Mouse (Mus musculus) layer of hippocampus, postnatal 36 days (tissue): Measurements from ENCODE around the gene Rasgrf1. TPM values are rescaled to one million over a fixed set of nuclear protein-coding genes. Genes with fewer than 3 reads are reported as not detected.

ENCODE experiments used
- DNase-seq, 2 experiments: peaks; one replicate each; pipeline ENCODE4 v3.0.0; 2022
- total RNA-seq, 2 experiments: library from RNA; stranded (reverse); gene quantifications; 2 replicates each; pipeline ENCODE4 v1.2.3; 2021

Gene Rasgrf1
- 100 to 1,000 TPM; 434 to 445 TPM for total RNA-seq

DNA sequence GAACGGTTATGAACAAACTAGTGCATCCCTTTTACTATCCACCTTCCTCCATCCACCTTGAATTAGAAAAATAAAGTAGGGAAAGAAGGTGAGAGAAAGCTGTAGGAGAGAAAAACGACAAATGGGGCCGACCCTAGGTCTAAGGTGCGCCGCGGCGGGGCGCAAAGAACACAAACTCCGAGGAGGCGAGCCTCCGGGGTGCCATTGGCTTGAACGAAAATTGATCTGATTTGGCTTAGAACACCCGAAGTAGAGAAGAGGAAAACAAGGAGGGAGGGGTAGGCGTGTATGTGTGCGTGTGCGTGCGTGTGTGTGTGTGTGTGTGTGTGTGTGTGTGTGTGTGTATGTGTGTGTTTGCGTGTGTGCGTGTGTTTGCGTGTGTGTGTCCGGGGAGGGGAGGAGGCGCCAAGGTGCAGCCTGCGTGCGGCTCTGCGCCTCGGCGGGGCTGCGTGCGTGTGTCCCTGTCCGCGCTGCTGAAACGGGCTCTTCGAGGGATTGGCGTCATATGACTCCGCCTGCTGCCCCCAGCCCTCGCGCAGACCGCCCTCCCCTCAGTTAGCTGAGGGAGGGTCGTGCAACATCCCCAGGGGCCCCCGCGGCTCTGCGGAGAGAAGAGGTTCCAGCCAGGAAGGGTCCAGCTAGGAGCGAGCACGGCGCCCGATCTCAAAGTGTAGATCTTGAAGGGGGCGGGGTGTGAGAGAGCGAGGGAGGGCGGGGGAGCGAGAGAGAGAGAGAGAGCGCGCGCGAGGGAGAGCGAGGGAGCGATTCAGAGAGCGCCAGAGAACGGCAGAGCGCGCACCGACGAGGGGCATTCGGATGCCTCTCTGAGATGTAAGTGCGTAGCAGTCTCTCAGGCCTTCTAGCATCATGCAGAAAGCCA is at the start of gene Rasgrf1:
Gene Rasgrf1, plus strand, starts transcription at position 778 of the 880 bp plus-strand sequence.
- peak; percentile 72 to 73 for DNase-seq

DNA sequence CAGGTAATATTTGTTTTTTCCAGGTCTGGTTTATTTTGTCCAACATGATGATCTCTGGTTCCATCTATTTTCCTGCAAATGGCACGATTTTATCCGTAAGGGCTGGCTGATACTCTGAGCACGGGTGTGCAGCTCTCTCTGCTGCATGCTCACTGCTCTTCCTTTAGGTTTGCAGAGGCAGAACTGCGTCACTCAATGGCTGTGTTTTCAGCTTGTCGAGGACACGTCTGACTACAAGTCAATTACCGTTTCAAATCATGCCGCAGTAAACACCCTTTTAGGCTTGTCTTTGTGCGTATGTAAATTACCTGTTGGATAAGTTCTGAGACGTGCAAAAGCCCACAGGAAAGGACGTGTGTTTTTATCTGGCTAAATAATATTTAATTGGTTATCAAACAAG is 49.6 kb upstream of the Rasgrf1 start:
- no peak for DNase-seq

DNA sequence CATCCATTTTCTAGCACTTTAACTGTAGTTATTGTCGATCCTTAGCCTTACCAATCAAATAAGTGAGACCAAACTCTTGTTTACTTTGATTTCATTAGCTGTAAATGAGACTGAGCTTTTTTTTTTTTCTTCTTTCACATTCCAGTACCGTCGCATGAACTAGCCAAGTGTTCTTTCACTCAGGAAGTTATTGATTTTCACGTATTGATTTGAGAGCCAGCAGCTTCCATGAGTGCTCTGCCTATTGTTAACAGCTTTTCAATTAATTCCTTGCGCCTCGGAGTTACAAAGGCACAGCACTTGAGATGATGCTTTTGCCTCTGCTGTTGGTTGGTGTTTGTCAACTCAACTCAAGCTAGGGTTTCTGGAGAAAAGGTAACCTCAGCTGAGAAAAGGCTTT is 49.1 kb upstream of the Rasgrf1 start:
- DNase-seq = no peak

DNA sequence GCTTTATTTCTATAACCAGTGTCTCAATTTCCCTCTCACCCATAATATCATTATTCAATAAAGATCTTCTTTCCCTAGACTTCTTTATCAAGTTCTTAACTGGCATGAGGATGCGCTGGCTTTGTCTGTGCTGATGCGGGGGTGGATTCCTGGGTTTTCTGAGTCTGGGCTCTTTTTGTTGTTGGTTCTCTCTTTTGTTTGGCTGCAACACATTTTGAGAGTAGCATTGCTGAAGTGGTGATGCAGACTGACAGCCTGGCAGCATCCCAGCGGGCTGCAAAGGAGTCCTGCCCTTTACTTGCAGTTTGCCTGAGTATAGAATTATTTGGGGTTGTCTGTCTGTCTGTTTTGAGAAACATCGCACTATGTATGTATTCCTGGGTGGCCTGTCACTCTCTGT is 42.6 kb upstream of the Rasgrf1 start:
- DNase-seq = no peak

DNA sequence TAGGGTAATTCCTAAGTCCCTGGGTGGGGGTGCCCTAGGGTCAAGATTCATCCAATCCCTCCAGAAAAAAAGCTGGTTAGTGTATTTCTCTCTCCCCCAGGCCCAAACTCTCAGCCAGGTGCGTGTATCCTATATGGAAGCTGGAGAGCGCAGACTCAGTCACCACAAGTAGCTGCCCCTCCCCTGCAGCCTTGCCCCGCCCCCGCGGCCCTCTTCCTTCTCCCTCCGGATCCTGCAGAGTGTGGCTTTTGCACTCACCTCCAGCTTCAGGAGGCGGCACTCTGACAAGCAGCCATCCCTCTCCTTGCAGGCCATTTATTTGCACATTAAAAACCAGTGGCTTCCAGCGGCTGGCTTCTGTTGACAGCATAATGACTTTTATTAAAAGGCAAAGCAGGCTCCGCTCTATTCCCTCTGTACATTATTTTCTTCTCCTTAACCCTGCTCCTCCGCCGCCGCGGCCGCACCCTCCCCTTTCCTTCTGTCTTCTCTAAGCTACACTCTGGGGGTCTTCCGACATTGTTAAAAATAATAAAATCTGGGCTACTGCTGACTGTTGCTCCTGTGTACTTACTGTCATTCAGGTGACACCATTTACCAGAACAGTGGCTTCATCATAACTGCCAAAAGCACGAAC is 41.5 kb upstream of the Rasgrf1 start:
- DNase-seq = no peak

DNA sequence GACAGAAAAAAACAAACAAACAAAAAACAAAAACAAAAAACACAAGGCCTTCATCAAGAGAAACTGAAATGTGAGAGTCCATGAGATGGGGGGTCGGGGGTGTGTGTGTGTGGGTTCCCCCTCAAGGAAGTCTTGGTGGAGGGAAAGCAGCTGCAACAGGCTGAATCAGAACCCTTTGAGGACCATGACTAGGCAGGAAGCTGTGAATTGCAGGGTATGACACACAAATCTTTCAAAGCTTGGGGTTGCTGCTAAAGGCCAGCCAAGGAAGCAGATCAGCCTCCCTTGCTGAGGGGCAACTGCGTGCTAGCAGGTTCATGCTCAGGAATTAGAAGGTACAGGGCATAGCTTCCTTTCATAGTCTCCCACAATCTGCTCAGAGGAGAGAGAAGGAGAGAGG is 40.1 kb upstream of the Rasgrf1 start:
- DNase-seq = no peak

DNA sequence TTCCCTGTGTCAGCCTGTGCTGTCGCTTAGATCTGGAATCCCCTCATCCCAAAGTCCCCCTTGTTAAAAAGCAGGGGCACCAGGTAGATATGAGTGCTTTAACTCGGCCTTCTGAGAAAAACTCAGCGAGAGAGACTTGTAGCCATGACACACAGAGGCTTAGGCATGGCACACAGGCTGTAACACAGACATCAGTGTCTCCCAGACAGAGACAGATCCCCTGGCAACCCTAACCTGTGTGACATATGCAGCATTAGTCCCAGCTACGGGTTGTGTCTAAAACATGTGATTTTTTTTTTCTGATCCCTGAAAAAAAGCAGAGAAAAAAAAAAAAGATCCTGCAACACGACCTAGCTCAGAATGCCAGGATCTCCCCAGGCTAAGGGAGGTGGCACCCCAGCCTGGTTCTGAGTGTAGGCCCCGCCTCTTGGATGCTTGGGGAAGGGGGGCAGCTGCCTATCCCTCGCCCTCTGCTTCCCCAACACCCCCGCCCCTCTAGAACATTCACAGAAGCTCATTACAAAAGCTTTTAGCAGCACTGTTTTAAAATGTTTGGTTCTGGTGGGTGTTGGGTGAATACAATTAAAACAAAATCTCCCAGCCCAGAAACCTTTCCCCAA is 39.1 kb upstream of the Rasgrf1 start:
- peak; percentile 21 to 44 for DNase-seq

DNA sequence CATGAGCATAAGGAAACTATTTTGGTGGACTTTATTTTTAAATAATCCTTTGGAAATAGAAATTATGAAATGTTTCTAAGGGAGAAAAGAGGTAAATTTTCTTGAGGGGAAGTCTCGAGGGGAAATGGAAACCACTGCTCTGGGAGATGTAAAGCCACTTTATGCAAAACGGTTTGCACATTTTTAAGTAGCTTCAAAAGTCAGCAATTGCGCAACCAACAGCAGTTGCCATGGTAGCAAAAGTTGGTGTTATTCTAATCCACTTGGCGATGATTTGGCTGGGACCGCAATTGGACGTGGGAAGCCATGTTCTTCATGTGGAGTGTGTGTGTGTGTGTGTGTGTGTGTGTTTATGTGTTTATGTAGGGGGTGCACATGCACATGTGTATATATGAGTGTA is 37.6 kb upstream of the Rasgrf1 start:
- DNase-seq = peak in 1 of 2 experiments; percentile 31

DNA sequence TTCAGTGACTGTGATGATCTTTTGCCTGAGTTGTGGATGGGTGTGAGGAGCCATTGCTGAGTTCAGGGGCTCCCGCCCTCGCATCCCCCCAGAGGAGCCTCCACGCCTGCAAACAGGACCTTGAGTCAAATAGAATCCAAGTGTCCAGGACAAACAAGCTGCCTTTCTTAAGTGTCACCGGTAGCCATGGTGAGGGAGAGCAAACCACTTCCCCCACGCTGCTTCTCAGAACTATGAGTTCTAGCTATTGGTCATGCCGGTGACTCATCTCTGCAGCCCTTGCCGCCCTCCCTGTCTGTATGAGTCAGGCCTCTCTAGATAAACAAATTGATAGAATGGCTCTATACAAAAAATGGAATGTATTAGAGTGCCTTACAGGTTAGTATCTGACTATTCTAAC is 35.3 kb upstream of the Rasgrf1 start:
- DNase-seq = no peak

DNA sequence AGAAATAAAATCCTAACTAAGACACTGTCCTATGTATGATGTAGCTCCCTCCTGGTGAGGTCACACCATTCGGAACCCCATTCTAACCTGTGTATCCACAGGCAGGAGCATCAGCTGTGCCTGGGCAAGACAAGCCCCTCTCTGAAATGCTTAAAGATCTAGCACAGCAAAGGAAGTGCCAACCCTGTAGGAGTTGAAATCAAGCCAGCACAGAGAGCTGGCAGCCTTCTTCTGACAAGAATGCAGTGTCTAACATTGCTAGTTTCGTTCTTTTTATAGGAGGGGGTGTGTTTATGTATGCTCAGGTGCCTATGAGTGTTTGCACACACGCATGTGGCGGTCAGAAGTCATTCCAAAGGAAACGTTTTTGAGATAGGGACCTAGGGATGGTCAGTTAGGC is 34.2 kb upstream of the Rasgrf1 start:
- DNase-seq = no peak

DNA sequence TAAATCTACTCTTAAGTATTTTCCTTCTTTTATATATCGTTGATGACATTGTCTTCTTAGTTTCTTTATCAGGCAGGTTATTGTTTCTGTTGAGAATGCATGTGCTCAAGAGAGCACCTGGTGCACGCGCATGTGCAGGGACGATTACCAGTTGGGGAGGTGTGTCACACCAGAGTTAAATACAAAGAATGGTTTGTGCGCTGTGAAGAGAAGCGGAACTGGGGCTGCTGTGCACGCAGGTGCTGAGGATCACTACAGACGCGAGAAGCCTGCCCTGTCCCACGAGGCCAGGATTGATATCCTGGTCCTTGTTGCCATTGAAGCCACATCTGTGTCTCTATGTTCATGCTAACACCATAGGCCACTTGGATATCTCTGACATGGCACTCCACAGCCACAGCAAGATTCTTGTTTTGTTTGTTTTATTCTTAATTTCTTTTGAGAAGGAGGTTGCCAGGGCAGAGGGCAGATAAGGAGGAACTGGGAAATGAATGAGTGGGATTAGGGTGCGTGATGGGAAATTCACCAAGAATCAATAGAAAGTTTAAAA is 31.2 kb upstream of the Rasgrf1 start:
- DNase-seq = no peak

DNA sequence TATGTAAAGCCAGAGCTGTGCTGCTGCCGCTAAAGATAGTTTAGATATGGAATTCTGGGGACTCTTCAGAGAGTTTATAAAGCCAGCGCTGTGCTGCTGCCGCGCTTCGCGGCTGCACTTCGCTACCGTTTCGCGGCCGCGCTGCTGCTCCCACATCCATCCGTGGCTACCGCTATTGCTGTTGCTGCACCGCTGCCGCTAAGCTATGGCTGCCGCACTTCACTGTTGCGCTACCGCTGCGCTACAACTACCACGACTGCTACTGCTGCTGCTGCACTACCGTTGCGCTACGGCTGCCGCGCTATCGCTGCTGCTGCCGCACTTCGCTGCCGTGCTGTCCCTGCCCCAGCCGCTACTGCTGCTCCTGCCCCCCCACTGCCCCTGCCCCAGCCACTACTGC is 30.1 kb upstream of the Rasgrf1 start:
- DNase-seq = no peak

DNA sequence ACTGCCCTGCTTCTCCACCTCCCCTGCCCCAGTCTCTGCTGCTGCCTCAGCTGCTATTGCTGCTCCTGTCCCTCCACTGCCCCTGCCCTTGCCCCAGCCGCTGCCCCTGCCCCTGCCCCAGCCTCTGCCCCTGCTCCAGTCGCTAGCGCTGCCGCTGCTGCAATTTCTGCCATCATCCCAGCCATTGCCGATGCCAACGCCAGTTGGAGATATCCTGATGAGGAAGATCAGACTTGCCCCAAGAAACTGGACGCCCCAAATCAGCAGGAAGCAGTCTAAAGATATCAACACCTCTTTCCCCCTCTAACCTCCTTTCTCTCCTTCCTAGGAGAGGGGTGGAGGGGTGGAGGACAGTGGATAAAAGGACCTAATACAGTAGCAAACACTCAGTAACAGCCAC is 28.2 kb upstream of the Rasgrf1 start:
- no peak for DNase-seq

DNA sequence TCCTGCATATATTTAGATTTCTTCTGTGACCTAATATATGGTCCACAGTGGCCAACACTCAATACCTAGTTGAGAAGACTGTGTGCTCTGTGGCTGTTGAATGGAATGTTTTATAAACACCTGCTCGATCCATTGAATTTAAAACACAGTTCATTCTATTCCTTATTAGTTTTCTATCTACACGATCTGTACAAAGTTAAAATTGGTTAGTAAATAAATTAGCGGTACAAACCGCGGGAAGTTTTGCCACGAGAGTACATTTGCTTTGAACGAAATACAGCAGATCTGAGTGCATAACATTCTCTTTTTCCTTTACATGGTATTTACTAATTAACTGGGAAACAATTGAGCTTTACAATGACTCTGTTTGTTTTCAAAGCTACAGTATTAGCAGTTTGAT is 27.1 kb upstream of the Rasgrf1 start:
- no peak for DNase-seq

DNA sequence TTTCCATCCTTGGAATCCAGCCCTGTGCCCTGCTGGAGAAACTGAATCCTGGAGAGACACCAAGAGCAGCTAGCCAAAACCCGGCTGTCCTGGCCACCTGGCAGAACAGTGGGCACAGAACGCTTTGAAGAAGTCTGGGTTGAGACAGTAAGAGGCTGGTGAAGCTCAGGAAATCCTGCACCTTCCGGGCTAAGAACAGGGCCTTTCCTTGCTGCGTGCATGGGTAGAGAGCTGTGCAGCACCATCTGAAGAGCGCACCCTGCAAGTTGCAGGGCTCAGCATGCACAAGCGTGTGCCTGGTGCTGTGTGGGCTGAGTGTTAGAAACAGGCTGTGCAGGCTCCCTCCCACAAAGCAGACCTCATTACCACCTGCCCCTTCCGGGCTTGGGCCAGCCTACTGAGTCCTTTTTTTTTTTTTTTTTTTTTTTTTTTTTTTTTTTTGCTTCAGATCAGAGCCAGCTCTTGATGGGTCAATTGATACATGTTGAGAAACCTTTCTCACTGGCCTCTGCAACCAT is 23.9 kb upstream of the Rasgrf1 start:
- peak; percentile 67 to 73 for DNase-seq

DNA sequence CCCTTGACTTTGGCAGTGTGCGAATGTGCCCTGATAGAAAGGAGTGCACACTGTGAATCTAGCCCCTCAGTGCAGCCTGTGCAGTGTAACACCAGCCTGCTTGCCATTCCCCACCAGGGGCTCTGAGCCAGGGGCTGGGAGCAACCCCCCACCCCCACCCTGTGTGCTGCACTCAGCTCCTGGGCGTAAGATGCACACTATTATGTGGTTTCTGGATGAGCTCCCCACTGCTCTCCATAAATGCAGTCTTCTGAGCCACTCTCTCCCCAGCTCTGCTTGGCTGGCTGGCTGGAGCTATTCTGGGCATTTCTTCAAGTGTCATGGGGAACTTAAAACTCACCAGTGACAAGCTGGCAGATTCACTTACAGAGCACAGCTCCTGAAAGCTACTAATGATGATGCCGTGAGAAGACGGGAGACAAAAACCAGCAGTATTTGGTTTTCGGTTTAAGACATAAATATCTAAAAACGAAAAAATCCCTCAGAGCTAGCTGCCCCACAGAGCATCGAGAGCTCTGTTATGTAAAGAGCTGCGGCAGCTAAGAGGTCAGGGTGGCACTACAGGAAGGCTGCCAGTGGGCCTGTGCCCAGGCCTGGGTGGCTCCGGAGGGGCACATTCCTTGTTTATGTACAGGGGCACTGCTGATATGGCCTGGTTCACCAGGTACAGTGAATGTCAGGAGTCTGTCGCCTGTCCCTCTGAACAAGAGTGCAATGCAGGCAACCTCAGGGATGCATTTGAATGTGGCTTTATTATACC is 18.0 kb upstream of the Rasgrf1 start:
- DNase-seq = no peak

DNA sequence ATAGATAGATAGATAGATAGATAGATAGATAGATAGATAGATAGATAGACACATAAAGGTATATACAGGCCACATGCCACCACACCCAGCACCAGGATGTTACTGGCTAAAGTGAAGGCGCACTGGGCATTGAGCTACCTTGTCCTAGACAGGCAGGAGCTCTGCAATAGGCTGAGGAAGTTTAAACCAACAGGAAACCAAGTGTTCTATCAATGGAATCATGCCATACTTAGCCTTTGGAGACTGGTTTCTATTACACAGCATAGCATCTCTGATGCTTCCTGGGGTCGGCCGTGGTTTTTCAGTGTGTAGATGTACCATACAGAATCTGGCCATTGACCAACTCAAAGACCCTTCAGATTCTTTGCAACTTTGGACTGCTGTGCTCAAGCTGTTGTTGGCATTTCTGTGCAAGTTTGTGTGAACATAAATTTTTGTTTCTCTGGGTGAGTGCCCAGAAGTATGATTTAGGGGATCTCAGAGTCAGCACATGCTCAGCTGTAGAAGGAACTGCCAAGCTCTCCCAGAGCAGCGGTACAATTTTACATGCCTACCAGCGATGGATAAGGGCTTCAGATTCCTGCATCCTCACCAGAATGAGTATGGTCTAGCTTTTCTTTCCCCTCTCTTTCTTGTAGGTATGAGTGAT is 17.0 kb upstream of the Rasgrf1 start:
- DNase-seq = no peak

DNA sequence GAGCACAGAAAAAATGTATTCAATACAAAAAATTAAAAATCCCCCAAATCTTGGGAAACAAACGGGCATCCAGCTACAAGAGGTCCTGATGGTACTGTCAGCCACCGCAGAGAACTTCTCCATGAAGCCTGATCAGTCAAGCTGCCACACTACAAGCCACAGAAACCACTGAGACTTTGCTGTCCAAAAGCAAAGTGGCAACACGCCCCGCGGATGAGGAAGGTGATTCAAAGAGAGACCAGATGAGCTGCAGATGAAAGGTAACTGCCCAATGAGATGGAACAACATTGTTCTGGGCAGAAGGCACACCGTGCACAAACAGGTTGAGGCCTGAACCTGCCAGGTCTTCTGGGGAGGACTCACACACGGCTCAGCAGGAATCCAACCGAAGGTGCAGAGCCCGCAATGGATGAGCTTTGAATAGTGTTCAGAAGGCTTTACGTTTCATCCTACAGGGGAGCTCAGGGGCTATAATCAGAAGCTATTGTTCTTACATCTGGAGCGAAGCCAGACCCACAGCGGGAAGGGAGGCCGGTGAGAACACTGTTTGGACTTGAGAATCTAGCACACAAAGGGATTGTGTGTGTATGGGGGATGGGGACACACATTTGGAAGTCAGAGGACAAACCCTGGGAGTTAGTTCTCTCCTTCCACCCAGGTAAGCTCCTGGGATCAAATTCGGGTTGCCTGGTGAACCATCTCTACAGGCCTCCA is 9.4 kb upstream of the Rasgrf1 start:
- no peak for DNase-seq

DNA sequence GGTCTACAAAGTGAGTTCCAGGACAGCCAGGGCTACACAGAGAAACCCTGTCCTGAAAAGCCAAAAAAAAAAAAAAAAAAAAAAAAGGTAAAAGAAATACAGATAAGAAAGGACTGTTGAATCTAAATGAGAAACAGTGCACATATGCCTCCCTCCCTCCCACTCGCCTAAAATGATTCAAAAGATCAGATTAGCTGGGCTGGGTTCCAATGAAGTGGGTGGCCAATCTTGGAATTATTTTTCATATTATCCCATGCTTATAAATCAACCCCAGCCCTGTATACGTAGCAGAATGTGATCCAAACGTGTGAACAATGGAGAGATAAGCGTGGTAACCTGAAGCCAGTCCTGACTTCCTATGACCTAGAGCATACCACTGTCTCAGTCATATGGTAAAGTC is 8.5 kb upstream of the Rasgrf1 start:
- peak in 1 of 2 experiments; percentile 53 for DNase-seq

DNA sequence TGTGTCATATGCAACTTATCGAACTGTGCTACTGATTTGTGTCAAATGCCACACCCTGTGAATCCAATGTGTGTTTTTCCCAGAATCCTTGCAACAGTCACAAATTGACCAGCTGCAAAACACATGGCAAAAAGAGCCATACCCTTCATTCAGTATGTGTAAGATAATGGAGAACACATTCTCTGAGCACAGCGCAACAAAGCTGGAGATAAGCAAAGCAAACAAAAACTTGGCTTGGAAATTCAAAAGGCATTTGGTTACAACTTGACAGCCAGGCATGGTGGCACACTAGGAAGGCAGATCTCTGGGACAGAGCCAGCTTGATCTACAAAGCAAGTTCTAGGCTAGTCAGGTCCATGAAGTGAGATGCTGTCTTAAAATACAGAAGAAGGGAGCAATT is 6.9 kb upstream of the Rasgrf1 start:
- DNase-seq = no peak

DNA sequence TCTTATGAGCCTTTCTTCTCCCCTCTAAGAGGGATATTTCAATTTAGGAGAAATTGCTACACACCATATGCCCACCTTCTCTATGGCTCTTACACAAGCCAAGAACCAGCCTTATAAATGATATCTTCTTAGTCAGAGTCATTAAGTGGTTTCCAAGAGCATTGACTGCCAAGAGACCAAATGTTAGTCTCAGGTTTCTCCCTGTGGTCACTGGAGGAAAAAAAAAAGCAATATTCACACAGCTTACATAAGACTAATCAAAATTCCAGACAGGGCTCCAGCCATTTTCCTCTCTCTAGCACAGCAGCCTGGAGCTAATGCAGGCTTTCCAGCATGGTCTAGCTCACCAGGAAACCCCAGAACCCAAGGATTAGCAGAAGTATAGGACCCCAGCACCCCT is 3.1 kb upstream of the Rasgrf1 start:
- DNase-seq = no peak
